Mouse (Mus musculus) heart, postnatal 4 days (tissue): ENCODE results near the gene Arel1. TPM values are rescaled to one million over a fixed set of nuclear protein-coding genes. Genes with fewer than 3 reads are reported as not detected.

Experiments
- DNase-seq: peaks from one replicate; pipeline ENCODE4 v3.0.0; 2021
- total RNA-seq, 2 experiments: library from RNA; stranded (reverse); gene quantifications; 2 replicates each; pipeline ENCODE4 v1.2.3; 2021

Gene Arel1
- total RNA-seq, 2 experiments from 2014 or later = 38.5 to 40.1 TPM

DNA sequence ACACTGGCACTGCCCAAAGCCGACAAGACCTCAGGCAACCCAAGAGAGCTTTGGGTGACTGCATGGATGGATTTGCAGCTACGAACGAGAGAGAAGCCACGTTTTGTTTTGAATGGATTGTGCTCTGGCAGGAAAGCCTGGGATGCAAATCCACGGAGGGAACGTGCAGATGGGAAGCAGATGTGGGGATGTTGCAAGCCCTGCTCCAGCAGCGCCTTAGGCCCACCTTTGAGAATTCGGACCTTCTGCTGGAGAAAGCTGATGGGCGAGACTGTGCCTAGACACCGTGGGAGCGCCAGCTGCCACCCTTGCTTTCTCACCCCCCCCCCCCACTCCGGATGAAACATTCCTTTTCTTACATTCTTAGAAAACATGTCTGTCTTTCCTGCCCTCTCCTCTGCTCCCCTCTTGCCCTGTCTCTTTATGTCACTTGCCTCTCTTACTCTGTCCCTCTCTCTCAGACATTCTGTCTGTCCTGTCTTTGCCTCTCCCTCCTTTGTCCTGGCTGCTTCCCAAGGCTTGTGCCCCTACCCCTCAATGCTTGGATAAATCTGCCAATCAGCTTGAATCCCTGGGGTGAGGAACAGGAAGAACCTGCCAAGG is 63.6 kb downstream of the Arel1 start:
- DNase-seq = no peak

DNA sequence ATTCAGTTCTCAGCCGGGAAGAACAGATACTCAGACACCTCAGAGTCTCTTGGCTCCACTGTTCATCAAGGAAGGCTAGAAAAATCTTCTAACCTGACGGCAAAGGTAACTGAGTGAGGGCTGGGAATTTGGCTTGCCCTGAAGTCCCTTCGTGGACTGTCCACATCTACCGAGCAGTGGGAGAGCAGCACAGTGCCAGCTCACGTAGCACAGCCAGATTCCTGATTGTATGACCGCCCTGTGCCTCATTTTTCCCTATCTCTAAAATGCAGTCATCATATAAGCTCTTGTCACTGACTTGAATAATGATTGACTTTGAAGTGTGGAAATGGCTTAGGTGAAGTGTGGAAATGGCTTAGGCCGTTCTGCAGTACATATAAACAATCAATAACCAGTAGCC is 66.3 kb downstream of the Arel1 start:
- DNase-seq = no peak

DNA sequence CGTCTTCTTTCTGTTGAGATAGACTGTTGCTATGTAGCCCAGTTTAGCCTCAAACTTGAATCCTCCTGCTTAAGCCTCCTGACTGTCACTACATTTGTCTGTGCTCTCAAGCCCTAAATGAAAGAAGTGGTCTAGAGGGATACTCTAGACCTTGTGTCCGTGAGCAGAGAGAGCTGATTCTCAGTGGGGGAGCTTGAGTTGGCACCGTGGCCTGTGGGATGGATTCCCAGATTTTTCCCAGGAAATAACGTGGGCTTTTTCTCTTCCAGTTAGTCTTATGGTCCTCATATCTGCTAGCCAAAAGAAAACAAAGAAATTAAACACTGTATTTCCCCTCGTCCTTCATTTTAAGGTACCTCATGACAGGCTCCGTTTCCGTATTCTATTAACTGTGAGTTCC is 70.4 kb downstream of the Arel1 start:
- no peak for DNase-seq

DNA sequence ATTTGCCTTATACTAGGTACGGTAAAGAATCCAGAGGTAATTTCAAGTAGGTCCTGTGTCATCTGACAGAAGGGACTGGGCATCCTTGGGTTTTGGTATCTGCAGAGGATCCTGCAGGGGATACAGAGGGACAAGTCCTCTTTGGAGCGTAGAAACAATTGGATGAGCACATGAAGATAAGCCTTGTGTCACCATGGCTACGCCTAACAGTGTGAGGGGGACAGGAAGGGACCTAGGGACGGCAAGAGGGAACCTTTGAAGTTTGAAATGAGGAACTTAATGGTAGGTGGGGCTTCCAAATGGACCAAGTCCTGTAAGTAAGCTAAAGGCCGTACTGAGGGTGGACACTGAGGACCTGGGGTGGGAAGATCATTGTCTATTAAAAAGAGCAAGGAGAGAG is 73.4 kb downstream of the Arel1 start:
- no peak for DNase-seq

DNA sequence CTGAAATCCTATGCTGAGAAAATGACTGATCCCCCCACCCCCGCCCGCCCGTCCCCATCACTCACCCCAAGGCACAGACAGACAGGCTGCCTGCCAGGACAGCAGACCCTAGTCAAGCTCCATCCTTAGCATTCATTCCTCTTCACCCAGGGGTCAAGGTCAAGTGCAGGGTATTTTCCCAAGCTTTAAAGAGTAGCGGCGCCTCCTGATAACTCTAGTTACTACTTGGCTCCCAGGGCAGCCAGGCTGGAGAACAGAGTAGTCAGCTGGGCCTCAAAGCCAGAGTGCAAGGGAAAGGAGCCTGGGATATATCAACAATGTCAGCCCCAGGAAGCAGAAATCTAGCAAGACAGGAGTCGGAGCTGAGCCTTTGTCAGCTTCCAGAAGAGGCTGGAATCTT is 74.5 kb downstream of the Arel1 start:
- DNase-seq = no peak

DNA sequence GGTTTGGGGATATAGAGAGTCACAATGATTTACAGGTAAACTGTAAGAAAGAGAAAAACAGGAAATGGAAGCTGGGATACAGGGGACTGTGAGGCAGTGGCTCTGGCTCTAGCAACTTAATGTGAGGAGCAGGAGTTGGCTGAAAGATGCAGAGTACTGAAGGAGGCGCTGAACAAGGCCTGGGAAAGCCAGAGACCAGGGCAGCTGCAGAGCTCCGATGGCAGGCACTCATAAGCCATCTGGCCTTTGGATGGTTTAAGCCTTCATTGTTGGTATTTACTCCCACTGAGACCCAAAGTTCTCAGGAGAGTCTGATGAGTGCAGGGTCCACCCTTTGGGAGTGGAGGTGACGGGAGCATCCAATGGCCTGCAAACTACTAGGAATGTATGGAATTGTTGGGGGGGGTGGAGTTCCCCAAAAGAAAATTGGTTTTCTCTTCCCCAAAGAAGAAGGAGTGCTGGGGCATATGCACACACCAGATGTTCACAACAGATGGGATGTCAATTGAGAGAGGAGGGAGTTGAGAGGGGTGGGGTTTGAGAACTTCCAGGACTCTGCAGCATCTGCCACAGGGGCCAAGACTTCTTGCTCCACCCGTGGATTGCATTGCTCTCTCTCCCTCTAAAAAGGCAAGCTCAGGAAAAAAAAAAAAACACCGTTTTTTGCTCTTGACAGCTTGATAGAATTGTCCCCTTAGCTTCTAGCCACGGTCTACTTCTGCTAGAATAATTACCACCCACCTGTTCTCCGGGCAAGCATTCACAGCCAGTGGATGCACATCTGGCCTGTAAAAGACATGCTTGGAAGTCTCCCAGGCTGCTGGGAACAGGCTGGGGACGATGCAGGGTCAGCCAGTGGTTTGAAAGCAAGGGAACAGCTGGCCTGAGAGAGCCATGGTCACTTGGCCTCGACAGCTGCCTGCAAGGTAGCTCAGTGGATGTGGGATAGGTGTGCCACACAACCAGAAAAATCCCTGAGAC is 76.8 kb downstream of the Arel1 start:
- peak; percentile 32 for DNase-seq

DNA sequence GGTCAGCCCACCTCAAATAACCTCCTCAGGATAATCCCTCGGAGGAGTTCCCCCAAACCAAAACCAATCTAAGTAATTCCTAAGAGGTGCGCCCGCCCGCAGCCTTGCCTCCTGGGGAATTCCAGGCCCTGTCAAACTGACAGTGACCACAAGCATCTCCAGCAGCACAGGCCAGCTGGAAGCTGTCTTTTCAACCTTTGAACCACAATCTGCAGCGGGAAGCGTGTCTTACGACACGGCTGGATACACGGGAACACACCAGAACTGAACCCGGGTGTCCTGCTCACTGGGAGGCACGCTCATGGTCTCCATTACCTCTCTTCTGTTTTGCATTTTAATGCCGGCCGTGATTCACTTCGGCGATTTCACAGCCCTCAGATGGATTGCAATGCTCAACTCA is 80.4 kb downstream of the Arel1 start:
- no peak for DNase-seq

DNA sequence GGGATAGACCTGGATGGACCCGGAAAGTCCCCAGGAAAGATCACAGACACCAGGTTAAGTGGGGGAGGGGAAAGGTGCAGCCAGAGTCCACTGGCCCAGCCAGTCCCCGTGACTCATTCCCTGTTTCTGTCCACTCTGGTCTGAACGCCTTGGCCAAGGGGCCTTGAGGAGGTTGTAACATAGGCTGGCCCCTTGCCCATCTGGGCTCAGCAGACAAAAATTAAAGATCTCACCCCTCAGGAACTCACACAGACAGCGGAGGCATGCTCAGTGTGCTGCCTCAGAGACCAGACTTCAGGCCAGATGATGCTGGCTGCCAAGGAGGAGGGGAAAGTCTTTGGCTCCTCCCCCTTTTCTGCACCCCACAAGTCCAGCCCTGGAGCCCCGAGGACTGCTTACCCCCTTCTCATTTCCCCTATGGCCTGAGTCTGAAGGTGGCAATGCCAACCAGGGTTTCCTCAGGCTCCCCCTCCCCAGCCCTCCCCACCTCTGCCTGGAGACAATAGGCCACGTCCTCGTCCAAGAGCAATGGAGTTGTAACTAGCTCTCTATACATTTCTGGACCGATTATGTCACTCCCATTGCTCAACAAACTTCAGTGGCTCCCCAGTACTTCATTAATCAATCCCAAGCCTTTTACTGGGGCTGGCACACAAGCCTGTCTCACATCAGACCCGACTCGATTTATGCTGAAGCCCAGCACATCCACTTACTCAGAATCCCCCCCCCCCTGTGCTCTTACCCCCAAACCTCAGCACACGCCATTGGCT is 85.4 kb downstream of the Arel1 start:
- peak; percentile 72 for DNase-seq

DNA sequence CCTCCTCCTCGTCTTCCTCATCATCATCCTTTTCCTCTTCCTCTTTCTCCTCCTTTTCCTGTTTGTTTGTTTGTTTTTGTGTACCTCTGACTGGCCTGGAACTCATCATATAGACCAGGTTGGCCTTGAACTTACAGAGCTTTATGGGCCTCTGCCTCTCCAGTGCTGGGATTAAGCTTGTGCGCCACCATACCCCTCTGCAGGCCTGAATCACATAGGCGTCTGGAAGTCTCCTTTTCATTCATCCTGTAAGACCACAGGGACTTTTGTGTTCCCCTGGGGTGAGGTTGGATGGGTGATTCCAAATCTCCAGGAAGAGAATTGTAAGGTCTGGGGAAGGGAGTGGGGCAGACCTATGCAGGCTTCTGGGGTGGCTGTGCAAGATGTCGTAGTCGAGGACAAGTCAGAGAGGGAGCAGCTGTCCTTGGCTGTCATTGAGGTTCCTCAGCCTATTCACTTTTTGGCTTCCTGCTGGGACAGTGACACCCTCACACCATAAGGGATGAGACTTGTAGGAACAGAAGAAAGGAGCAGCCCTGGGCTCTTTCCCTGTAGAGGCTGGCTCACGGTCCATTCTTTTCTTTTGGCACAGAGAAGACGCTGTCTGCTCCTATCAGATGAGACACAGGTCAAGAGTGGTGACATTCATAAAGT is 86.2 kb downstream of the Arel1 start:
- DNase-seq = peak; percentile 27

DNA sequence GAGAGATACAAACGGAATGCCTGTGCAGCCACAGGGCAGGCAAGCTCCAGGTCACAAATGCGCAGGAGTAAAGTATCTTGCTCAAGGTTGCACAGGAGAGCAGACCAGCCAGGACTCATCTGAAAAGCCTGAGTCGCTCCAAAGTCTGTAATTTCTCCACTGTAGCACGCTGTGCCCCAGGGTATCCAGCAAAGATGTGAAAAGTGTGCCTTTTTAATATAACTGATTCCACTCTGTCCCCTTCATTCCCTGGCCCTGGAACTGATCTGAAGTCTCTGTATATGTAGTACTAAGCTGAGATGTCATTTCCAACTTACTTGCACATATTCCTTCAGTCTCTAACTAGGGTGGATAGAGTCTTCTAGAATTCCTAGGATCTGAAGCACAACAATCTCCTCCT is 87.9 kb downstream of the Arel1 start:
- DNase-seq = no peak

DNA sequence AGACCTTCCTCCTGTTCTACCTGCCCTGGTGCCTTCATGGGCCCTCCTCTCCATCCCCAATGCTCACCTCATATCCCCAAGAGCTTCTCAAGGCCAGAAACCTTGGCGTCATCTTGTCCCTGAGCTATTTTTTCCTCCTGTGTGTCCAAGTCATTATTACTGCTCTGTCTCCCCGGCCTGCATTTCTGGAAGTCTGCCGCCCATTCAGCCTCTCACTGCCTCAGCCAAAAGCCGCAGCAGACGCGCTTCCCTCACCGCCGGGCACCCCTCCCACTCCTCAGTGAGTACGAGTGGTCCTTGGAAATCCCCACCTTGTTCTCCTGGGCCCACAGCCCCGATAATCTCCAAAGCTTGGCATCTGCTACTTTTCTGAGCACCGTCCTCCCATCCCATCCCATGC is 90.6 kb downstream of the Arel1 start:
- DNase-seq = peak; percentile 59

DNA sequence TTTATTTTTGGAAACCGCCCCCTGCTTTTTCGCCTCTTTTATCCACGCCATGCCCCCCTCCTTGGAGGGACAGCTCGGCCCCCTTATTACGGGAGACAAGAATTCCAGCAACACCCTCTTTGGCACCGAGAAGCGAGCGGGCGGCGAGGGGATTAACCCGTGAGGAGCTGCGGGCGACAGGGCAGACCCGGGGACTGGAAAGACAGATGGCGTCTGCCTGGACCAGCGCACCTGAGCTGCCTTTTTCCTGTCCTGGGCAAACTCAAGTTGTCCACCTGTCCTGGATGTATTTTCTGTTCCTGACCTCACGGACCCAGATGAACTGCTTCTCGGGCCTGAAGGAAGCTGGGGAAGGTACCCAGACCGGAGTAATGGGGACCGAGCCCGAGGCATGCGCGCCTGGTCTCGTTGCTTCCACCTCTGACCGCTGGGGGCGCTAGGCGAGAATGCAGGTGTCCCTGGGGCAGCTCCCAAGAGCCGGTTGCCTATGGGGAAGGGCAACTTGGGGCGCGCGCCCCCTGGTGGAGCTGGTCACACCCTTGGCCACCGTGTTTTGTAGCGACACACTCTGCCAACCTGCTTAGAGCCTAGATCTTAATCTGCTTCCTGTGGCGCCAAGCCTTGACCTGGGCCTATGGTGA is 94.1 kb downstream of the Arel1 start, which contains the start of gene Ltbp2:
Gene Ltbp2 (minus strand): TSS at position 52 of the 641 bp plus-strand sequence.
- peak; percentile 91 for DNase-seq

DNA sequence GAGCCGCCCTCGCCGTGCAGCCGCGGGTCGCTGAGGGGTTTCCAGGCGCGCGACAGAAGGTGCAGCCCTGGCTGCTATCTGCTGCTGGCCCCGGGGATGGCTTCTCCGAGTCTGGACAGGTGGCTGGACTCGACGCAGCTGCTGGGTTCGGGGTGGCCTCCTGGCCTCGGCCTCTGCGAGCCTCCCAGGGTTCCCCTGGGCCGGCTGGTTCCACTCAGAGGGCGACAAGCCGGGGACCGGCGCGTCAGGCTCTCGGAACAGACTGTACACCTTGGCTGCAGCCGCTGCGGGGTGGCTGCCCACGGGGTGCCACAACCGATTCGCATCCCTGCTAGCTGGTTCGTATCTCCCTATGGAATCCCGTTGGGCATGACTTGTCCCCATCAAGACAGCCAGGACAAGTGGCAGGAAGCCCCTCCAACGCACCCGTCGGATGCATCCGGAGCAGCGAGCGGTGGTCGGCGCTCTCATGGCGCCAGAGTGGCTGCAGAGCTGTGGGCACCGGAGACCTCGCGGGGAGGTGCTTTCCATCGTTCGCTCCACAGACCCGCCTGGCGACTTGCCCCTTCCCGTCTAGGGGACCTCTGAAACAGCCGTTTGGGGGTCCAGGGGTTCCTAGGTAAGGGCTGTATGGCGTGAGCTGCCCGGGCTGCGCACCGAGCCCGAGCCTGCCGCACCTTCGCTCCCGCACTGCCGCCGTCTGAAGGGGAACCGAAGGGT is 94.8 kb downstream of the Arel1 start:
- DNase-seq = peak; percentile 25

DNA sequence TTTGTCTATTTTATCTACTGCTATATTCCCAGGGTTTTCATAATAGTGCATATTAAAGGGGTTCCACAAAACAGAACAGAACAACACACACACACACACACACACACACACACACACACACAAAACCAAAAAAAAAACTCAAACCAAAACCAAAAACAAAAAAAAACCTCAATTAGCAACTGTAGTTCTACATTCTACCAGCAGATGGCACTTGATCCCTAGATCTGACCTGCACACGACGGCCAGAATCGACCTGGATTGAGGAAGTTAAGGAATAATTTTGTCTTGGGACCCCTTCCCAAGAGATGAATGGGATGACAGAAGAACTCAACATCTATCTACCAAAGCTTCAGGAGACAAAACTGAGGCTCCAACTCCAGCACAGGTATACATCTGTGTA is 97.3 kb downstream of the Arel1 start:
- DNase-seq = no peak

DNA sequence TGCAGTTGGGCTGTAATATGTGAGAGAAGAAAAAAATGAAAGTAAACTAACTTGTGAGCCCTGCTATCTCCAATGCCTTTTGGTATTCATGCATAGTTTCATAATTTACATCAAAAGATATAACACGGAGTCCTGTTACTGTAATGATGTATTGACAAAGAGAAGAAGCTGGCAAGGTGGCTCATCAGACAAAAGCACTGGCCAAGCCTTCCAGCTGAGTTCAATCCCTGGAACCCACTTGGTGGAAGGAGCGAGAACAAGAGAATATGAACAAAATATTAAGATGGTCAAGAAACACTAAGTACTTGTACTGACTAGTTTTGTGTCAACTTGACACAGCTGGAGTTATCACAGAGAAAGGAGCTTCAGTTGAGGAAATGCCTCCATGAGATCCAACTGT is 98.4 kb downstream of the Arel1 start:
- no peak for DNase-seq

Other genes with a start within 250 kb of the Arel1 start
- 10 to 100 TPM; 42.6 to 45.3 TPM for gene Npc2, start 197.7 kb downstream of the Arel1 start, total RNA-seq
- 10 to 100 TPM; 72.9 to 75.3 TPM for gene Isca2, start 197.6 kb downstream of the Arel1 start, total RNA-seq
- 1 to 10 TPM; 7.6 to 8.9 TPM for gene Ltbp2, start 94.4 kb downstream of the Arel1 start, total RNA-seq
- gene Fcf1, start within 50 bp of the Arel1 start, total RNA-seq = 10 to 100 TPM; 47.9 to 49.5 TPM
- gene Ylpm1, start 25.4 kb upstream of the Arel1 start, total RNA-seq = 10 to 100 TPM; 39.4 to 45.2 TPM
- gene Prox2, start 139.9 kb upstream of the Arel1 start, total RNA-seq = 1 to 10 TPM; 2.3 to 2.6 TPM
- gene Dlst, start 139.9 kb upstream of the Arel1 start, total RNA-seq = 100 to 1,000 TPM; 538 to 559 TPM
- 1 to 10 TPM; 2.3 to 3.0 TPM for gene Rps6kl1, start 180.4 kb upstream of the Arel1 start, total RNA-seq
- 1 to 10 TPM; 3.7 to 4.9 TPM for gene Pgf, start 206.9 kb upstream of the Arel1 start, total RNA-seq
- 10 to 100 TPM; 55.0 to 55.9 TPM for gene Eif2b2, start 248.6 kb upstream of the Arel1 start, total RNA-seq